Mouse (Mus musculus) urinary bladder, postnatal 10 days (tissue): ENCODE results near the gene Gm10837.

Experiments
- DNase-seq: peaks from one replicate; pipeline ENCODE4 v3.0.0; 2022; ENCODE audit warnings: low spot score

Gm10837 gene

GRCm38 (mm10) chr14:122534017-122534924 is 43.9 kb downstream of the Gm10837 start, which contains the start of gene Pcca:
Gene Pcca (plus strand): TSS chr14:122534324.
- DNase-seq = peak; percentile 70

GRCm38 (mm10) chr14:122535986-122536385 is 45.6 kb downstream of the Gm10837 start:
- DNase-seq = no peak
